Mouse (Mus musculus) liver, embryonic 14.5 days (tissue): Measurements from ENCODE around the gene Glycam1.

ENCODE experiments used
- CTCF ChIP-seq: IDR thresholded peaks from 2 replicates; pipeline ENCODE4 v1.5.1; 2016; ENCODE audit warnings: antibody characterized with exemption, low read depth, control low read depth
- EP300 ChIP-seq: IDR thresholded peaks from 2 replicates; pipeline ENCODE4 v1.6.1; 2016; ENCODE audit warnings: antibody characterized with exemption, low read depth

- no peak for TF ChIP-seq CTCF
- TF ChIP-seq EP300: no peak
These were observed 27.1 kb downstream of the Glycam1 start, which contains the start of gene Ppp1r1a for GRCm38 (mm10) chr15:103537822-103538213.
